Mouse (Mus musculus) G1E (cell line): Measurements from ENCODE around the gene Mapkbp1.

Source experiments
- CTCF ChIP-seq: IDR thresholded peaks from 2 replicates; pipeline ENCODE4 v1.5.1; 2012; ENCODE audit warnings: low read depth, low read length, inconsistent platforms, mixed read lengths
- GATA2 ChIP-seq: IDR thresholded peaks from 2 replicates; pipeline ENCODE4 v1.6.1; 2012; ENCODE audit warnings: low read depth, low read length, inconsistent platforms, borderline replicate concordance
- POLR2AphosphoS5 ChIP-seq: IDR thresholded peaks from 2 replicates; pipeline ENCODE4 v1.6.1; 2012; ENCODE audit warnings: low read depth, low read length, inconsistent platforms; ENCODE audit not compliant: insufficient replicate concordance
- TAL1 ChIP-seq: conservative IDR thresholded peaks from 2 replicates; pipeline ENCODE4 v1.6.1; 2012; ENCODE audit warnings: low read depth, low read length, inconsistent platforms, mixed read lengths

DNA sequence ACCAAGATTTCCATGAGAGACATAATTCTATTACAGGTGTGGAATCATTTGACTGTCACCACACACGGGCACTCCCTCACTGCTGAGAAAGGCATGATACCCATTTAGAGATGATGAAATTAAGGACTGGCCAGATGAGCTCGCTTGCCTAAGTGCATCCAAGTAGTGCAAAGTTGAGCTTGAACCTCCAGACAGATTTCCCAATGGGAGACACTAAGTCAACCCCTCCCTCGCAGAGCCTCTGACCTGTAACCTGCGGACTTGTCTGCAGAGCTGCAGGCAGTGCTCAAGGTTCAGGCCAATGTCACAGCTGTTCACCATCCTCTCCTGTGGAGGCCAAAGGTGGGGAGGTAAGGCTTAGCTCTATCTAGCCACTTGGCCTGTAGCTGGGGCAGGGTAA, 86.3 kb downstream of the Mapkbp1 start:
- TF ChIP-seq CTCF, result no peak
- TF ChIP-seq POLR2AphosphoS5, result no peak
- TF ChIP-seq GATA2, result no peak
- no peak for TF ChIP-seq TAL1
